Mouse (Mus musculus) heart, adult 11 months (tissue): ENCODE measurements around the gene Mgat3.

Experiments used
- DNase-seq: peaks from one replicate; pipeline ENCODE4 v3.0.0; 2022

Mgat3 gene

DNA sequence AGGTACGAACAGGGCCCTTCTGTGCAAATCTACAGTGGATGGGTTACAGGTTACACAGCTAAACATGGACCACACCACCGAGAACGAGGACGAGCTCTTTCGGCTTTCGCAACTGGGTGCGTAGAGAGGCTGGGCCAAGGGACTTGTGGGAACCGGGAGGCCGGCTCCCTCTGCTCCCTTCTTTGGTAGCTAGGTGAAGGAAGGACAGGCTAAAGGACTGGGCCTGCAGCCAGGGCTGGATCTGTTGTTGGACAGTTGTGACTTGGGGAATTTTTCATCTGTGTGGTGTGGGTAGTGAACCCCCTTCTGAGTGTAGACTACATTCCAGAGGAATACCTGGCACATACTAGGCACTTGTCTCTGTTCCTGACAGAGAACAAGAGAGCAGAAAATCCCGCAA is 20.9 kb upstream of the Mgat3 start:
- DNase-seq: peak; percentile 95

DNA sequence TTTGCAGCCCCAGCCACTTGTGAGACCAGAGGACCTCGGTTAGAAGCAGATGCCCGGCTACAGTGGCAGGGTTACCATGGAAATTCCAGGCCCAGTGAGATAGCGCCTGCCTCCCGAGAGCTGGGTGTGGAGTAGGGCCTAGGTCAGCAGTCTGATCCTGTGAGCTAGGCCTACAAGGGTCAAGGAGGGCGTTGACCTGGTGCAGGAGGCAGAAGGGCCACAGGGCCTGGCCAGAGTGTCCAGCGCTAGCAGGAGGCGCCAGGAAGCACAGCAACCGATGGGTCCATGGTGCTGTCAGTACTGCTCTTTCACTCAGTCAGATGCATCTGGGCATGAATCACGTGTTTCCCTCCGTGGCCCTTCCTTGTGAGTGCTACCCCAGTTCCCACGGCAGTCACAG is 19.8 kb upstream of the Mgat3 start:
- DNase-seq: no peak

DNA sequence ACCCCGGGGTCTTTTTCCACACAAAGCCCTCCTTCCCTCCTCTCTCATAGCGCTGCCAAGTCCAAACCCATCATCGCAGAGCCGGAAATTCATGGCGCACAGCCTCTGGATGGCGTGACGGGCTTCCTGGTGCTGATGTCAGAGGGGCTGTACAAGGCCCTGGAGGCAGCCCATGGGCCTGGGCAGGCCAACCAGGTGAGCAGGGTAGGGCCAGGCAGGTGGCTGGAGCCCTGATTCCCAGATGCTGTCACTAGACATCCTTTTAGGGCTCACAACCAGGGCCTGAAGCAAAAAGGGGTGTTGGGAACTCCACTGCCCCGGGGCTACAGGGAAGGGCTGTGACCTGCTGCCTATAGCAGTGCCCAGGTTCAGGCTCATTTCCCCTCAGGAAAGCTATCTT is 17.8 kb upstream of the Mgat3 start:
- DNase-seq: peak; percentile 76

DNA sequence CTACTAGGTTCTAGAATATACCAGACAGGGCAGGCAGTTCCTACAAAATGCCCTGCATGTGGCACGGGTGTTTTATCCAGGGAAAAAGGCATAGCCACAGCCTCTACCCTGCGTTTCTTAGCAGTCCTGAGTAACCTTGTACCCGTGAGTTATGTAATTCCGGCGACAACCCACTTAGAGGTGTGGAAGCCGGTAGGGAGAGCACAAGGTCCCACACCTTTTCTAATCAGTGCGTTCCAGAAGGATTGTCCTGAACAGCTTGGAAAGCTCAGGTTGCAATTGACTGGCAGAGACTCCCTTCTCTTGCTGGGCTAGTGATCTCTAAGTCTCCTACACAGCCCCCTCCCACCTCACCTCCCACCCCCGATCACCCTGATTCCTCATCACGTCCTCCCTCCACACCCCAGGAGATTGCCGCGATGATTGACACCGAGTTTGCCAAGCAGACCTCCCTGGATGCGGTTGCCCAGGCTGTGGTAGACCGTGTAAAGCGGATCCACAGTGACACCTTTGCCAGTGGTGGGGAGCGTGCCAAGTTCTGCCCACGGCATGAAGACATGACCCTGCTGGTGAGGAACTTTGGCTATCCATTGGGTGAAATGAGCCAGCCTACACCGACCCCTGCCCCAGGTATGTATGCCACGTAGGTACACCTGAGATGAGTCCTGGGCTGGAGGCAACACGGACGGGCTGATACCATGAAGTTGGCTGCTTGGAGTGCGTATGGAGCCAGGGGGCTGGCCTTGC is 16.2 kb upstream of the Mgat3 start:
- peak; percentile 89 for DNase-seq

DNA sequence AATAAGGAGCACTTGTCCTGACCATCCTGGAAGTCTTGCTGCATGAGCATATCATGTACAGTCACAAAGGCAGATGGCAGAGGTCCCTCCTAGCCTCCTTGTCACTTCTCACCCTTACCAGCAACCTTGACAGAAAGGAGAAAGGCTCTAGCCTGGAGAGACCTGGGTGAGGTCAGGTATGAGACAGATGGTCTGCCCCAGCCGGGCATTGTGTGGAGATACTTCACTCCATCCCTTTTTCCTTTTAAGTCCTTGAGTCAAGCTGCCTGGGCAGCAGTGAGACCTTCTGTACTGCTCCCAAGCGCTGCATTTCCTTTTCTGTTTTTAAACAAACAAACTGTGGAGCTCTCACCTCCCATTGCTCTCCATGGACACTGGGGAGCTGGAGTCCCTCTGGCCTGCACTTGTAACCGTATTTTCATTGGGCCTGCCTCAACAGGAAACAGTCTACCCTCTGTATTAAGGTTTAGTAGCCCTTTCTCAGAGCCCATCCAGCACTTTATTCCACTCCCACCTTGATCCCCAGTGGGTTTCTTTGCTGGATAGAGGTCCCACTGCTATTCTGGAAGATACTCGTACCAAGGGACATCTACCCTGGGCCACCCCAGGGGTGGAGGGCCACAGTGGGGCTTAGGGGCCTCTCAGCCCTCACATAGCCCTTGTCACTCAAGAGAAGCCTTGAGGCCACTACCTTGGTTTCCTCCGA is 15.4 kb upstream of the Mgat3 start:
- DNase-seq: peak; percentile 88

DNA sequence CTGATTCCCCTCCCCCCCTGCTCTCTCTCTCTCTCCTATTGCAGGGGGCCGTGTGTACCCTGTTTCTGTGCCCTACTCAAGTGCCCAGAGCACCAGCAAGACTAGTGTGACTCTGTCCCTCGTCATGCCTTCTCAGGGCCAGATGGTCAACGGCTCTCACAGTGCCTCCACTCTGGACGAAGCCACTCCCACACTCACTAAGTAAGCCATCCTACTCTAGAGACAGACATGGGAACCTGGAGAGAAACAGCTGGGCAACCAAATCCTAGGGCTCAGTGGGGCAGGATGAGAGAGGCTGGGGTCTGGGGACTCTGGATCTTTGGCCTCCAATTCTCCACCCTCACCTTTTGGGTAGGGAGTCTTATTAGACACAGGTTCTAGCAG is 14.8 kb upstream of the Mgat3 start:
- peak; percentile 80 for DNase-seq

DNA sequence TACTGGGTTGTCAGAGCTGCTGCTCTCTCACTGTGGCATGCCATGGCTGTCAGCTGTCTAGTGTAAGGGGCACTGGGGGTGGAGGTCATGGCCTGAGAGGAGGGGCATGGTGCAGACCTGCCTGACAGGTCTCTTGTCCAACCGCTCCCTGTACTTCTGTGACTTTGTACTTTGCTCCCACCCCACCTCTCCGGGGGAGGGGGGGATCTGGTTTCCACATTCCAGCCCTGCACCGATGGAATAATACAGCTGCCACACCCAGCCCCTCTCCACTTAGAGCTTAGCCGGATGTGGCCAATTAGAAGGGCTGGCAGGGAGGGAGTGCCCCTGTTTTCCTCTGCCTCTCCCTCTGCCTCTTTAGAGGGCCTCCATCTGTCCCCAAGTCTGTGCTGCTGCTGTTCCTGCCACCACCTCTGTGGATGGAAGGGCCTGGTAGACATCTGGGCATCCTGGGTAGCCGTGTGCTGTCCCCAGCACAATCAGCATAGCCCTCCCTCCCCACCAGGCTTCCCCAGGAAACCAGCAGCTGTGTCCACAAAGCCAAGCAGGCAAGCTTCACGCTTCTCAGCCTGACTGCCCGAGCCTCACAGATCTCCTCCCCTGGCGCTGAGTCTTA is 14.1 kb upstream of the Mgat3 start:
- DNase-seq: peak; percentile 92

DNA sequence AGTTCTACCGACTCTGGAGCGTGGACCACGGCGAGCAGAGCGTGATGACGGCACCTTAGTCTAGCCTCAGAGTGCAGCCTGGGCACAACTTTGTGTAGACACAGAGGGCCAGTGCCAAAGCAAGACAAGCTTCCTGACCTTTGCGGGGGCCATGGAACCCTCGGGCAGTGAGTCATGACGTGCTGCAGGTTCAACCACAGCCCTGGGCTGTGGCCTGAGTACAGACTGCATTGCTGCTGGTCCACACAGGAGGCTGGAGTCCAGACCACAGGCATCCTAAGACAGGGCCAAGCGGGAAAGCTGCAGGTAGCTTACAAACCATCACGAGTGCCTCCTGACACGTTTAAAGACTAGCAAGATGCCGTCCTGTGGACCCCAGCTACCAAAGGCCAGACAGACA is 13.3 kb upstream of the Mgat3 start:
- peak; percentile 88 for DNase-seq

DNA sequence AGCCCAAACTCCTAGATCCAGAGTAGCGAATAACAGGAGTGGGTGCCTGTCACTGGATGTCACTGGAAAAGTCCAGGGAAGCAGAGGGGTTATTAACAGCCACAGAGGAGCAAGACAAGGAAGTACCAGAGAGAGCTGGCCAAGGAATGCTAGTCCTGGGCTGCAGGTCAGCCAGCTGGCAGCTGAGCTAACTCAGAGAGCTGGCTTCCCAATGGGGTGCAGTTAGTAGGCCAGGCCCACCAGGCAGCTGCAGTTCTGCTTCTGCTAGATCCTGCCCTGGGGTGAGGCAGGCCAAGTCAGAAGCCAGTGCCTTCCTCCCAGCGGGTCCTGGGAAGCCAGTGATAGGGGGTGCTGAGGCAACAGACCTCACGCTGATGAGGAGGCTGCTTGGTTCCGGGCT is 12.8 kb upstream of the Mgat3 start:
- peak; percentile 96 for DNase-seq

DNA sequence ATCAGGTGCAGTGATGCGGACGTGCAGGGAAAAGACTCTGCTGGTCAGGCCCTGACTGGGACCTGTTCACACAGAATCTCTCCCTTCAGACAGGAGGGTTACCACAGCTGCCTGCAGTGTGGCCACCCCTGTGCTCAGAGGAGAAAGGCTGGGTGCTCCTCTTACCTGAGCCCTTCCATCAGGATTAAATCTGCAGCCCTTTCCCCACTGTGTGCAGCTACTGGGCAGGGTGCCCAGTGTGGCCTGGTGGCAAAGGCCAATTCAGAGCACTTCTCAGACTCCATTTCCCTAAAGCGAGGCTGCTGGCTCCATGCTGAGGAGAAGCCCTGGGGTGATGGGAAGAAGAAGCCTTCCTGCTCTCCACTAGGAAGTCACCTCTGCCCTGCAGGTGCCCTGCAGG is 12.3 kb upstream of the Mgat3 start:
- DNase-seq: no peak

DNA sequence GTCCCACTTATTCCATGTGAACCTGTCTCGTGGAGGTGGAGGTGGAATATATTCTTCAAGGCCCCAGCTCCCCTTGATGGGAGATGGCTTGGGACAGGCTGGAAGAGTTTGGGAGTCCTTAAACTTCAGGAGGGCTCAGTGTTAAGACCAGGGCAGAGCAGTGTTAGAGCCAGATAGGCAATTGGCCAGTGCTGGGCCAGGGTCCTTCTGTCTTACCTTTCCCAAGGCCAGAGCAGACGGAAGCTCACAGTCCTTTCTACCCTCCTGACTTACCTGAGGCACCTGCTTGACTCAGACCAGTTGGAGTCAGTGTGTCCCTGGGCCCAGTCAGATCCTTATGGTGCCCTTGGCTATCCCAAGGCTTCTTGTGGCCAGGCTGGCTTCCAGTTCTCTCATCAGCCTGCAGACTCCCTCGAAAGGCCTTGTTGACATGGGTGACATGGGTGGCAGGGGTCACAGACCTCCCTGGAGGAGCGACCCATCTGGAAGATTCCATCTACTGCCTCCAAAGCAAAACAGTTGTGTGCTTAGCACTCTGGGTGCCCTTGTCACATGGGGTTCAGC is 11.0 kb upstream of the Mgat3 start:
- peak; percentile 88 for DNase-seq

DNA sequence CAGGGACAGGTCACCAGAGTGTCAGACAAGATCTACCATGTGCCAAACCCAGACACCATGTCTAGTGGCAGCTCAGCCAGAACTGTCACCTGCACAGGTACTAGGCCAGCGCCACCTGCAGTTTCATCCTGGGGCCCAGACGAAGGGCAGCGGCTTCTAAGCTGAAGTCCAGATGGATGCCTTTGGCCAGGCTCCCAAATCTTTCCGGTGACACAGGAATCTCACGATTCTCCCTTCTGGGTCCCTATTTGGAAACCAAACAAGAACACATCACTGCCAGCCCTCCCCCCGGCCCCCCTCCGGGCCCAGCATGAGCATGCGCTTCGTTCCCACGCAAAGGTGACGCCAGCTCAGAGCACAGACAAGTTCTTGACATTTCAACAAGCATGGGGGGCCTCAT is 10.2 kb upstream of the Mgat3 start:
- DNase-seq: peak; percentile 89

DNA sequence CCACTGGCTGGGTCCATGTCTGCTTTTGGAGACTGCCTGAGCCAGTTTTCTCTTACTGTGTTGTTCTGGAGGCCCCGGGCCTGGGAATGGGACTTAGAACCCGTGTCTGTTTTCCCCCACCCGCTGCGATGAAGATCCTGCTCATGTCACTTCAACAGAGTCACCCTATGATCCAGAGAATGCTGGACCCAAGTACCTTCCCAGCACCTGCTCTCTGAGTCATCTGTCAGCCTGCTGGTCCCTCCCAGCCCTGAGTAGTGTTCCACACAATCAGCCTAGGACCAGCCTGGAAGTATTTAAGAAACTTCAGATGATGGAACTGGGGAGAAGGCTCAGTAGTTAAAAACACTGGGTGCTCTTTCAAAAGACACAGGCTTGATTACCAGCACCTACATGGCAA is 9.8 kb upstream of the Mgat3 start:
- no peak for DNase-seq

DNA sequence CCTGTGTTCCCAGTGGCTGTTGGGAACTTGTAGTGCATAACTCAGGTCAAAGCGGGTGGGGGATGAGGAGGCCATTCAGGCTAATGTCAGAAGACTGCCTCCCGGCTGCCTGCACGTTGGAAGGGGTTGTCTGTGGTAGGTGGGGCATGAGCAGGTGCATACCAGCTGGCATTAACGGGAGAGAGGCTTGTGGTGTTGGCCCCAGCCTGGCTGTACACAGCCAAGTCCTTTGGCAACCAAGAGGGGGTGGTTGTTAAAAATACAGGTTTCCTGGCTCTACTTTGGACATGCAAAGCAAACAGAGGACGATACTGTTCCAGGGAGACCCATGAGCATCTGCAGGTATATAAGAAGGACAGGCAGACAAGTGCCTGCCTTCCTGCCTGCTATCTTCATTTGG is 8.1 kb upstream of the Mgat3 start:
- DNase-seq: peak; percentile 95

DNA sequence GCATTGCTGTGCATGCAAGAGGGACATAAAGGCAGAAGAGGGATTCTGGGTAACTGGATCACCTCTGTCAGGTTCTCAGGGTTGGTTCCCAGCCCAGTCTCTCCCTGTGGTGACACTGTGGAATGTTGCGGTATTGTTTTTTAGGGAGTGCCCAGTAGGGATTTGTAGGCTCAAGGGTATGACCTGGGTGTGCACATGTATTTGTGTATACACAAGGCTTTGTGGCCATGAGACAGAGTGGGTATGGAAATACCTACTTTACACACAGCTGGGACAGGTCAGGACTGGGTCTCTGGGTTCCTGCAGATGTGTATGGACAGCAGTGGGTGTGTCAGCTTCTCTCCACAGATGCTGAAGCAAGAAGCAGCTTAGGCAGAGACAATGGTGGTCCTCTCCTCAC is 4.0 kb upstream of the Mgat3 start:
- DNase-seq: no peak

DNA sequence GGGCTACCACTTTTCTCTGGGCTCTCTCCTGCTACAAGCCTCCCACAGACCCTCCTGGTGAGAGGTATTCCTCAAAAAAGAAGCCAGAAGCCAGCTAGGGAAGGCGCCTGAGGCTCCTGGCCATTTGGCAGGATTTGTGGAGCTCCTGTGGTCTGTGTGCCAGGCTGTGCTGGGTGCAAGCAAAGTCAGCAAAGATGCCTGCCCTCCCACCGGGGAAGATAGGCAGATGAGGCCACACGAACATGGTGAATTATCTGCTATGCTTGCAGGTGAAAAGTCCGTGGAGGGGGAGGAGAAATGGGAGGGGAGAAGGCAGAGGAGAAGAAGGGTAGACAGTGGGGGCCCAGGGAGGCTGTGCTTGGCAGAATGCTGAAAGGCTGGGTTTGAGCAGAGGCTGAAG is 3.2 kb upstream of the Mgat3 start:
- no peak for DNase-seq

DNA sequence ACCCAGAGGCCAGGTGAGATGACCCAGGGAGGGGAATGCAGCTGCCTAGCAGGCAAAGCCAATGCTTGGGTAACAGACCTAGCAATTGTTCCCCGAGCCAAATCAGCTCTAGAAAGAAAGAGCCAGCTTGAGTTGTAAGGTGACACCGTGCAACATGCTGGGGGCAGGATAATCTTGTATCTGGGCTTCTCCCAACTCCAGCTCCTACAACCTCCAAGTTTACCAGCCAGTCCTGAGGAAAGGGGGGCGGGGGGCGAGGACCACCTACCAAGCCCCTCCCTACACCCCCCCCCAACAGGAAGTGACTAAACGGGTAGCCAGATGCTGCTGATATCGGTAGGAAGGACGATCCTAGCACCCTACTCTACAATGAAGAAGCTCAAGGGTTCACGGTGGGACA is 2.2 kb upstream of the Mgat3 start:
- no peak for DNase-seq

DNA sequence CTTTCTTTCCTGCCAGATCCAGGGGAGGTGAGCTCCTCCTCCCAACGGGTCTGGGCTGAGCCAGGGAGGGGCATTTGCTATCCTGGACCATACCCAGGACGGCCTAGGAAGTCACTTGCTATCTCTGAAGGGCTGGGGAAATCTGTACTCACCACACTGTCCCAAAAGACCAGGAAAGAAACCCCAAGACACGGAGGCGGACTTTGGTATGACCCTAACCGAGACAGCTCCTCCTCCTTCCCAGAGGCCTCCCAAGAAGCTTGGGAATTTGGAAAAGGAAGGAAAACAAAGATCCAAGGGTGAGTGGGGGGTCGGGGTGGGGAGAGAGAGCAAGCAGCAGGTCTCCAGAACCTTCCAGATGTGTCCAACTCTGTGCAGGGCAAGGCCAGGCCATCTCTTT is 1.7 kb upstream of the Mgat3 start:
- DNase-seq: no peak

DNA sequence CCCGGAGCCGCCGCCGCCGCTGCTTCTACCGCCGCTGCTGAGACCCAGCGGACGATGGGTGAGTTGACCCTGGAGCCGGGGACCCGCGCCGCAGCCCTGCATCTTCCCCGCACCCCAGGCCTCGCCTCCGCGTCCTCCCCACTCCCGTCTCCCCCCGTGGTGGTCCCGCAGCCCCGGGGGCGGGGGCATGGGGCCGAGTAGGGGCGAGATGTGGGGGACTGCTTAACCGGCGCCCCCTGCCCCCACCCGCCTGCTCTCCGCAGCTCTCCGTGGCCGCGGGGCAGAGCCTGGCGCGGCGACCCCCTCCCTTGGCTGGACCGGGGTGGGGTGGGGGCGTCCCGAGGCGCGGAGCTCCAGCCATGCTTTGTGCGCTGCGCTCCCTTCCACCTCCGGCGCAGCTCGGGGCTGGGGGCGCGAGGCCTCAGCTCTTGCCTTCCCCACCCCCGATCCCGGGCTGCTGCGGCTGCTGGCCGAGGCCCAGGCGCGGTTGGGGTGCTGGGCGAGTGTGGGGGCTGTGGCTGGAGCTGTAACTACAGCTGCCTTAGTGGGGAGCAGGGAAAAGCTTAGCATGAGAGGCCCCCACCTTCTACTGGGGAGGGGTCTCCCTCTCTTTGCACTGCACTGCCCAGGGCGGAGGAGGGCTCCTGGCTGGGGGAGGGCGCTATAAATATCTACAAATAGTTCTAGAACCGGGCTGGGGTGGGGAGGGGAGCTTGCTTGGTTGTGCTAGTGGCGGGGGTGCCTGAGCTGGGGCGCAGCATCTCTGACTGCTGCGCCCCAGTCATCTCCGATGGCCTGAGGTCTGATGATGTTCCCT is 468 bp downstream of the Mgat3 start:
- no peak for DNase-seq

DNA sequence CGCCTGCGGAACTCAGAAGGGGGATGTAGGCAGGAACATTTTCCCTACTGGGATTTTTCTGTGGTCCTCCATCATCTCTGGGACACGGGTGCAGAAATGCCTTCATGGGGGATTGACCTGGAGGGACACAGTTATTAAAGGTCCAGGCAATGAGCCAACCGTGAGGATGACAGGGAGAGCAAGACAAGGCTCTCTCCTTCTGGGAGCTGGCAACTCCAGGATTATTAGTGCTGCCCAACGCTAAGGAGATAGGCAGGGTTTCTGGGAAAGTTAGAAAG is 1.0 kb downstream of the Mgat3 start:
- DNase-seq: no peak

DNA sequence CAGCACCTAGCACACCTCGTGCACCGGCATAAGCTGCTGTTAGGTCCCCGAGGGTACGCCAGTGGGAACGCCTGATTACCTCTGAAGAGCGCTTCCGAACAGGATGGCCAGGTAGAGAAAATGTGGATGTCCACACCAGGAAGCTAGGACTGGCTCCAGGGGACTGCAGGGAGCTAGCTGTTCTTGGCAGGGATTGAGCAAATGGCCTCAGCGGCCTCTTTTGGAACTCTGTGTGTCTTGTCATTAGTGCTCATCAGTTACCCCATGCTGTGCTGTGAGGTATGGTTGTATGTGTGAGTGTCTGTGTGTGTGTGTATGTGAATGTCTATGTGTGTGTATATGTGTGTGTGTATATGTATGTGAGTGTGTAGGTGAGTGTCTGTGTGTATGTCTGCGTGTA is 1.8 kb downstream of the Mgat3 start:
- DNase-seq: no peak

DNA sequence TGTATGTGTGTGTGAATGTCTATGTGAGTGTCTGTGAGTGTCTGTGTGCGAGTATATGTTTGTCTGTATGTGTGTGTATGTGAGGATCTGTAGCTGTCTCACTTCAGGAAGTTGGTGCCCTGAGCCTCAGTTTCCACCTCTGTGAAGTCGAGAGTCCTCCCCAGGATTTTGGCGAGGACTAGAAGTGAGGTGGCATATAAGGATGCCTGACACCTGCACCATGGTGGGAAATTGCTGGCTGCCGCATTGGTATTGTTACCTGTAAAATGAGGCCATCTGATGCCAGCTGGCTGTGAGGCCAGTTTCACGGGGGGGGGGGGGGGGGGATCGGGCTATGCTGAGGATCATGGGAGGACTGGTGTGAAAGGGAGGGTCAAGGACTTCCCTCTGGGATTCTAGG is 2.2 kb downstream of the Mgat3 start:
- no peak for DNase-seq

DNA sequence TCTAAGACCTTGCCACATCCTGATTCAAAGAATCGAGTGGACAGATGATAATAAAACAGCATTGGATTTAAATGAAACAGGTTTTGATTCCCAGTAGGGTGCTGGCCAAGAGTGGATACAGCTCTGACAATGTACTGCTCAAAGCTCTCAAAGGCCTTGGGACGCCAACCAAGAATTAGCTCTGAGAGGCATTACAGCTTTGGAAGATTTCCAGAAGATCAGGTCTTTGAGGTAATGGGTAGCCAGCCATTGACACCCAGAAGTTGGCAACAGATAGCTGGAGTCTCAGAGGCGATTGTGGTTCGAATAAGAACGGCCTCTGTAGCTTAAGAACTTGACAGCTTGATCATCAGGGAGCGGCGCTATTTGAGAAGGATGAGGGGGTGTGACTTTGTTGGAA is 8.0 kb downstream of the Mgat3 start:
- no peak for DNase-seq
